Mouse (Mus musculus) urinary bladder, postnatal 14 days (tissue): ENCODE results near the gene Krtap9-3.
"Not testable (repeated sequence)": the region's sequence is repeated elsewhere in the genome, so short reads cannot be mapped to it uniquely, and the experiment has no call there.

Experiments used
- DNase-seq: peaks from one replicate; pipeline ENCODE4 v3.0.0; 2021; ENCODE audit warnings: low spot score

The Krtap9-3 gene

DNA sequence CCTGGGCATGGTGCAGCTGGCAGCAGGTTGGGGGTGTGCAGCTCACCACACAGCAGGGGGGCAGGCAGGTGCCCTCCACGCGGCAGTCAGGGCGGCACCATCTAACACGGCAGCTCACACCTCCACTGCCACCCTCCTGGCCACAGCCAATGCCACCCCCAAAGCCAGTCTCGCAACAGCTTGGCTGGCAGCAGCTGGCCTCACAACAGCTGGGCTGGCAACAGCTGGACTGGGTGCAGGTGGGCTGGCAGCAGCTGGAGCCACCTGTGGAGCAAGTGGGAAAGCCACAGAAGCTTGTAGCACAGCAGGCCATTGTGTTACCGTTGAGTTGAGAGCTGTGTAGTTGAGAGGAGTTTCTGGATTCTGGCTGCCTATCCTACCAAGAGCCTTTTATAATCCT lies at the start of gene Krtap9-3:
TSS of gene Krtap9-3 (minus strand) at position 364 of the 400 bp plus-strand sequence.
- DNase-seq, result not testable (repeated sequence)

- DNase-seq, result no peak
Observed at GRCm38 (mm10) chr11:99646444-99646843, 48.5 kb upstream of the Krtap9-3 start.

- DNase-seq, result no peak
Observed at GRCm38 (mm10) chr11:99644351-99644750, 46.4 kb upstream of the Krtap9-3 start.

GRCm38 (mm10) chr11:99643635-99644139 lies 45.8 kb upstream of the Krtap9-3 start, which contains the start of gene Krtap4-7:
Gene Krtap4-7, minus strand, starts transcription at chr11:99644089.
- not testable (repeated sequence) for DNase-seq

GRCm38 (mm10) chr11:99640926-99641325 lies 43.0 kb upstream of the Krtap9-3 start:
- DNase-seq, result no peak

DNA sequence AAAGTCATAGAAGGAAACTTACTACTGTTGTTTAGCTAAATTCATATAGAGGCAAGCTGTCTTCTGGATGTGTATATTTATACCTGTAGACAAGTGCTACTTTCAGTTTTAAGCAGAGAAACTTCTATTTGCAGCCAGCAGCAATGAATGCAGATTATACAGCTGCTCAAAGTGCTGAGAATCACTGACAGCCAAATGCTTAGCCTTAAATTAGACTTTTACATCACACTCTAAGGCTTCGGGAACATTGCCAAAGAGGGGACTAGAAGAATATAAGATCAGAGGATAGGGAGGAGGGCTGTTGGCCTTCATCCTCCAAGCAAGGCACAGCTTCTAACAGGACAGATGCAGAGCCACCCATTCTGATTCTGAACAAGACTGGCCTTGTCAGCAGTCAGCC lies 39.2 kb upstream of the Krtap9-3 start:
- no peak for DNase-seq

DNA sequence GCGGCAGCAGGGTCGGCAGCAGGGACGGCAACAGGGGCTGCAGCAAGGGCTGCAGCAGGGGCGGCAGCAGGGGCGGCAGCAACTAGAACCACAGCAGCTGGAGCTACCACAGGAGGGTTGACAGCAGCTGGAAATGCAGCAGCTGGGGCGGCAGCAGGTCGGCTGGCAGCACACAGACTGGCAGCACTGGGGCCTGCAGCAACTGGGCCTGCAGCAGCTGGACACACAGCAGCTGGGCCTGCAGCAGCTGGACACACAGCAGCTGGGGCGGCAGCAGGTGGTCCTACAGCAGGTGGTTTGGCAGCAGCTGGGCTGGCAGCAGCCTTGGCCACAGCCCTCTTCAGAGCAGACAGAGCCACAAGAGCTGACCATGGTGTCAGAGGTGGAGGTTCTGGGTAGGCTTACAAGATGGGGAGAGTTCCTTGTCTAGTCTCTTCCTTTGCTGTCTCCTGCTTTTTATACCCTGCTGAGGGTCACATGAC lies 36.8 kb upstream of the Krtap9-3 start, which contains the start of gene Krtap4-2:
TSS of gene Krtap4-2 (minus strand) at position 432 of the 482 bp plus-strand sequence.
- no peak for DNase-seq

DNA sequence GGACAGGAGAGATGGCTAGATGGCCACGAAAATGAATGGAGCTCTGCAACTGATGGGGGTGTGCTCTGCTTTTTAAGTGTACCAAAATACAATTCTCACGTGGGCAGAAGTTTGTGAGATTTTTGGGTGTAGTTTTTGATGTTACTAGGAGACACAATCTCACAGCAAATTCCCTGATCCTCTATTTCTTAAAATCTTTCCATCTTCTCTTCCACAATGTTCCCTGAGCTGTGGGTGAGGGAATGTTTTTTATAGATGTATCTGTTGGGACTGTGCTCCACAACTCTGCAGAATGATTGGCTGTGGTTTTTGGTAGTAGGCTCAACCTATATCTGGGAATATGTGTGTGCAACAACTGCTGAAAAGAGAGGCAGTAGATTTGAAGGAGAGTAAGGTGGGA lies 35.4 kb upstream of the Krtap9-3 start:
- DNase-seq, result no peak

DNA sequence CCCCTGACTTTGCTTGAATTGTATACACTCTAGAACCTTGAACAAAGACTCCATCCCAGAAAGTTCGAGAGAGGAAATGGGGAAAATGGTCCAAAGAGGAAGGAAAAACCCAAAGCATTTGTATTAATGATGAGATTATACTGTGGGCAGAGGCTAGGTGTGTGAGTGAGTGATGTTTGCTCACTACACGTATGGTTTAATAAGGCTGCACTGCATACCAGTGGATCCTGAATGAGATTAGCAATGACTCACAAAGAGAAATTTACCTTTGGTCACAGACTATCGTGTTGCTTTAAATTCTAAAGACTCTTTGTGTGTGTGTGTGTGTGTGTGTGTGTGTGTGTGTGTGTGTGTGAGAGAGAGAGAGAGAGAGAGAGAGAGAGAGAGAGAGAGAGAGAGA lies 33.0 kb upstream of the Krtap9-3 start:
- no peak for DNase-seq

DNA sequence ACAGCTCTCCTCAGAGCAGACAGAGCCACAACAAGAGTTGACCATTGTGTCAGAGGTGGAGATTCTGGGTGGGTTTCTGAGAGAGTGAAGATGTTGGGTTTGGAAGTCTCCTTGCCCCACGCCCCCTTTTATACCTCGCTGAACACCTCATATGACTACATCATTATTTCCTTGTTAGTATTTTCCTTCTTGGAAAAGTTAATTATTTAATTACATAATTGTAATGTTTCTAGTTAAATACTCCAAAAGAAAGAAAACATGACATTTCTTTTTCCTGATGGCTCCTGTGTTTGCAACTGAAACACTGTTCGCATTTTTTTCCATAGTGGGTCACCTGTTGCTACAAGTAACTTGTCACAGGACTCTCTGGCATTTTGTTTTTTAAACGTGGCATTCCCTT lies 30.2 kb upstream of the Krtap9-3 start, which contains the start of gene Krtap4-1:
TSS of gene Krtap4-1 (minus strand) at position 101 of the 400 bp plus-strand sequence.
- DNase-seq, result no peak

DNA sequence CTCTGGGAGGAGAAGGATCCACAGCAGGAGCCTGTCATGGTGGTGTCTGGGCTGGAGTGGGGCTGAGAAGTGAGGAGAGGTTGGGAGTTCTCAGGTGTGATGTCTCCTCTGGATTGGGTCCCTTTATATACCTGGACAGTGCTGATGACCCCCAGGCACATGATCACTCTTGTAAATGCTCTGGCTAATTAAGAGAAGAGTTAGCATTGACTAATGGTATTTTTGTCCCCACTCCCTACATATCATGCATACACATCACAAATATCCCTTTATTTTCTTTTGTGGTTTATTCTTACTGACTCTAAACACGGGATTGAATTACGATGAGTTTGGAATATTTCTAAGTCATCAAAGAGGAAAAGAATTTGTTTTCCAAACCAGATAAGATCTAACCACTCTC lies 22.4 kb upstream of the Krtap9-3 start, which contains the start of gene Gm11562:
TSS of gene Gm11562 (minus strand) at position 101 of the 400 bp plus-strand sequence.
- no peak for DNase-seq

DNA sequence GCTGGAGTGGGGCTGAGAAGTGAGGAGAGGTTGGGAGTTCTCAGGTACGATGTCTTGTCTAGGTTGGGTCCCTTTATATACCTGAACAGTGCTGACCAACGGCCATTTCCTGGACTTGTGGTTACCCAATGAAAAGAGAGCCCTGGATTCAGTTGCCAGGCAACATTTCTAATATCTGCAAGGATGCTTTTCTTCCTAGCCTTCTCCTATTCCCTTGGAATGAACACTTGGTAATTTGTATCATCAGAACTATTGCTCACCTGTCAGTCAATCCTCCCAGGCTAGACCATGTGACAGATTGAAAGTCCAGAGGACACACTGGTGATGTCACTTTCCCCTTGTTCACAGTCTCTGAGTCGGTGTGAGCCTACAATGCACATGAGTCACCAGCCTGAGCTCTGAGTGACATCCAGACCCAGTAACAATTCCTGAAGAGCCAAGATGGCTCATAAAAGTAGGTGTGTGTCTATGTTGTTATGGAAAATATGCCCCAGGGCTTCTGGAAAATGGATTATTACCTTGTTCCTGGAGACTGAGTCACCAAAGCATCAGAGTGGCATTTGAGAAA lies 17.0 kb upstream of the Krtap9-3 start, which contains the start of gene Krtap2-4:
TSS of gene Krtap2-4 (minus strand) at position 51 of the 568 bp plus-strand sequence.
- DNase-seq, result no peak

DNA sequence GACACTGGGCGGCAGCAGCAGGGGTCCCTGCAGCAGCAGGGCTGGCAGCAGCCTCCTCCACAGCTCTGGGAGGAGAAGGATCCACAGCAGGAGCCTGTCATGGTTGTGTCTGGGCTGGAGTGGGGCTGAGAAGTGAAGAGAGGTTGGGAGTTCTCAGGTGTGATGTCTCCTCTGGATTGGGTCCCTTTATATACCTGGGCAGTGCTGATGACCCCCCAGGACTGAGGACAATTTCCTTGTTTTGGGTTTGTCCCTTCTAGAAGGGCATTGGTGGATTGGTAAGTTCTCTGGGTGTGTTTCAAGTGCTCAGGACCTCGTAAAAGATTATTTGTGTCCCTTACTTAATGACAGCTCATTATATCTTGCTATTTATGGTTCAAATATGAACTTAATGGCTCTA lies 12.2 kb upstream of the Krtap9-3 start, which contains the start of gene Gm11937:
TSS of gene Gm11937 (minus strand) at position 101 of the 400 bp plus-strand sequence.
- DNase-seq, result not testable (repeated sequence)

- DNase-seq, result no peak
Observed at GRCm38 (mm10) chr11:99609126-99609525, 11.2 kb upstream of the Krtap9-3 start.

DNA sequence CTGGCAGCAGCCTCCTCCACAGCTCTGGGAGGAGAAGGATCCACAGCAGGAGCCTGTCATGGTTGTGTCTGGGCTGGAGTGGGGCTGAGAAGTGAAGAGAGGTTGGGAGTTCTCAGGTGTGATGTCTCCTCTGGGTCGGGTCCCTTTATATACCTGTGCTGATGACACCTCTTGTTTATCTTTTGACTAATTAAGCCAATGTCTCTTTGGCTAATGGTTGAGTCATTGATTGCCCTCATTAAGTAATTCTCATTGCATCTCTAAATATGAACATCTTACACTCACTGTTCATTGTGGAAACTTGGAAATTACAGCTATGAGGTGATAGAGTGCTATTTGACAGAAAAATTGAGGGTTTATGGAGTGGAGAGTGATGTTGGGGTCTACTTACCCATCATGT lies 5.3 kb upstream of the Krtap9-3 start, which contains the start of gene Gm11938:
TSS of gene Gm11938 (minus strand) at position 101 of the 400 bp plus-strand sequence.
- not testable (repeated sequence) for DNase-seq

- no peak for DNase-seq
Observed at GRCm38 (mm10) chr11:99590981-99591380, 6.9 kb downstream of the Krtap9-3 start, which contains the start of gene Krtap1-3. Gene Krtap1-3, minus strand, starts transcription at chr11:99591339.

DNA sequence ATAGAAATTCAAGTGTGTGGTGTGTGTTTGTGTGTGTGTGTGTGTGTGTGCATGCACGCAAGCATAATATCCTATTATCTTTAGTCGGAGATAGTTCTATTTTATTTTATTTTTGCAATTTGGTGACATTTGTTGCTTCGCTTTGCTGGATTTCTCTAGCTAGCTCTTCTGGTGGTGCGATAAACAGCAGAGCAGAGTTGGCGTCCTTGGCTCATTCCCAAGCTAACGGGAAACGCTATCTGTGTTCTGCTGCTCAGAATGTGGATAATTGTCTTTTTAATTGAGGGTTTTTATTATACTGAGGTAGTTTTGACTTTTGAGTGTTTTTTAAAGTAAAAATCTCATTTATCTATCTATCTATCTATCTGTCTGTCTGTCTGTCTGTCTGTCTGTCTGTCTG lies 12.8 kb downstream of the Krtap9-3 start:
- DNase-seq, result no peak

DNA sequence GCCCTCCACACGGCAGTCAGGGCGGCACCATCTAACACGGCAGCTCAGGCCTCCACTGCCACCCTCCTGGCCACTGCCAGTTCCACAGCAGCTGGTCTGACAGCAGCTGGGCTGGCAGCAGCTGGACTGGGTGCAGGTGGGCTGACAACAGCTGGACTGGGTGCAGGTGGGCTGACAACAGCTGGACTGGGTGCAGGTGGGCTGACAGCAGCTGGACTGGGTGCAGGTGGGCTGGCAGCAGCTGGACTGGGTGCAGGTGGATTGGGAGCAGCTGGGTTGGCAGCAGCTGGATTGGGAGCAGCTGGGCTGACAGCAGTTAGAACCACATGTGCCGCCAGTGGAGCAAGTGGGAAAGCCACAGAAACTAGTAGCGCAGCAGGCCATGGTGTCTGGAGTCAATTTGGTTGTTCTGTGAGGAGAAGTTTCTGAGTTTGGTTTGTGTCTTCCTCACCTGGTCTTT lies 14.6 kb downstream of the Krtap9-3 start, which contains the start of gene Krtap1-4:
TSS of gene Krtap1-4 (minus strand) at position 410 of the 460 bp plus-strand sequence.
- no peak for DNase-seq

DNA sequence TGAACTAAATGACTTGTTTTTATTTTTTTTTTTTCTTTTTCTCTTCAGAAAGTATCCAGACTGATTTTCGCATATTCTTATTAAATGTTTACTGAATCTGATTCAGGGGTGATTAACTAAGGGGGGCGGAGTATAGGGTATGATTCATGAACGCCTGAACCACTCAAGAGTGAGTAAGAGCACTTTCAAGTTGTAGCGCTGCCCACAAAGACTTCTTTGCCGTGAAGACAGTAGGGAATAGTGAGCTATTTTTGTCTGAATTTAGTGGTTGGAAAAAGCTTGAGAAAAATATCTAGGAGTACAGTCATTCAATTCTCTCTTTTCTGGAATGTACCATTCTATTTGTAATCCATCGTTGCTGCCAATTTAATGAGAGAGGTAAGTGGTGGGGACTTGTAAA lies 16.3 kb downstream of the Krtap9-3 start:
- no peak for DNase-seq

DNA sequence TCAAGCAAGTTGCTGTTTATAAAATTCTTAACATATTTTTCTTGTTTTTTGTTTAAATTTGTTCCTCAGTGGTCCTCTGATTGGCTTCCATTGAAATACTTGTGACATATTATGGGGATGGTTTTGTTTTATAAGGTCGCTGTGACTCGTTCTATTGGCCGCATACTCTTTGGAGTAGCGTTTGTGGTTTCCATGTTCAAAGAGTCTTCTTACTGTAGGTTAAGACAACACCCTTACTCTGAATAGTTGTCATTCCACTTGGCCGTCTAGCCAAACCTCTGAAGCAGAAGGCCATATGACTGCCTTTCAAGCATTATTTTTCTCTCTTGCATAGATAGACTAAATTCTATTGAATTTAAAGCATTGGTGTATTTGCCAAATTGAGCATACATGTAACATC lies 16.9 kb downstream of the Krtap9-3 start:
- no peak for DNase-seq

- DNase-seq, result no peak
Observed at GRCm38 (mm10) chr11:99580636-99581035, 17.3 kb downstream of the Krtap9-3 start, which contains the start of gene Krtap1-5. Gene Krtap1-5, minus strand, starts transcription at chr11:99581016.

DNA sequence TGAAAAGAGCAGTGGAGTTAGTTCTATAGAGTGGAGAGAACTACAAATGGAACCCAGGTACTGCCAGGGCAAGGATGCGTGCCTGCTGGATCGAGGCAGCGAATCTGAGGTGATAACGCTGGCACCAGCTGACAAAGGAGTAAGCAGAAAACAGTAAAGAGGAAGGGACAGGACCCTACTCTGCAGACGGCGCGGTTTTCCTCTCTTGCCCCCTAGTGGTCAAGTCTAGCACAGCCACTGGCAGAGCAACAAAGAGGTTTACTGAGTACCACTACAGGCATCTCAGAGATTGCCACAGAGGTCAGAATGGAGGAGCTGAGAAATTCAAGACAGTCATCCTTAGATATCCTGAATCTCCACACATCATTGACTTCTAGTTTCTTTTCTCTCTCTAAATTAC lies 23.8 kb downstream of the Krtap9-3 start:
- DNase-seq, result peak; percentile 85

- no peak for DNase-seq
Observed at GRCm38 (mm10) chr11:99573164-99573563, 24.7 kb downstream of the Krtap9-3 start.
